Mouse (Mus musculus) limb, embryonic 15.5 days (tissue): Measurements from ENCODE around the gene Pde4dip. TPM values are rescaled to one million over a fixed set of nuclear protein-coding genes. Genes with fewer than 3 reads are reported as not detected.

Experiments
- ATAC-seq: fragments of 200-750 bp; cut with Nextera tagmentation; 2 replicates; pipeline ENCODE4 v1.8.0; 2017; ENCODE audit warnings: low read depth, moderate TSS enrichment; ENCODE audit not compliant: insufficient number of reproducible peaks, low FRiP score, low TSS enrichment
- H3K27ac ChIP-seq: fragments of 300-500 bp; sonication (generic); 2 replicates; pipeline ENCODE4 v1.5.1; 2015; ENCODE audit warnings: moderate library complexity, mild to moderate bottlenecking, inconsistent platforms
- H3K27me3 ChIP-seq: fragments of 300-500 bp; sonication (generic); 2 replicates; pipeline ENCODE4 v1.6.1; 2015; ENCODE audit warnings: inconsistent platforms
- H3K36me3 ChIP-seq: fragments of 300-500 bp; sonication (generic); 2 replicates; pipeline ENCODE4 v1.6.1; 2015; ENCODE audit warnings: inconsistent platforms
- H3K4me1 ChIP-seq: fragments of 300-500 bp; sonication (generic); 2 replicates; pipeline ENCODE4 v1.6.1; 2015; ENCODE audit warnings: inconsistent platforms
- H3K4me2 ChIP-seq: fragments of 300-500 bp; sonication (generic); 2 replicates; pipeline ENCODE4 v1.6.1; 2015; ENCODE audit warnings: mild to moderate bottlenecking, inconsistent platforms
- H3K4me3 ChIP-seq: fragments of 300-500 bp; sonication (generic); 2 replicates; pipeline ENCODE4 v1.5.1; 2015; ENCODE audit warnings: mild to moderate bottlenecking, inconsistent platforms
- H3K9ac ChIP-seq: fragments of 300-500 bp; sonication (generic); 2 replicates; pipeline ENCODE4 v1.6.1; 2015; ENCODE audit warnings: inconsistent platforms
- H3K9me3 ChIP-seq: fragments of 300-500 bp; sonication (generic); 2 replicates; pipeline ENCODE4 v1.6.1; 2016; ENCODE audit warnings: inconsistent platforms
- WGBS: fragments of 180-500 bp; shearing (Covaris S2); methylation state at CpG from one replicate; pipeline ENCODE4 v1.1.7; 2015; 5-methylcytosine and 5-hydroxymethylcytosine counted together
- polyA plus RNA-seq: library from polyadenylated mRNA; unstranded; fragments of >200 nt; fragmentation: Nextera tagmentation; extraction: Ambion mirVana; gene quantifications from 2 replicates; pipeline ENCODE4 v1.2.1, GENCODE M21; 2015

Pde4dip gene
- polyA plus RNA-seq, 1 experiment from 2014 or later = 33.6 TPM

- WGBS = 88% methylated on average over 20 of the region's 20 CpGs
- no peaks in the 10 kb centered on the region for H3K27me3 ChIP-seq
- no peak overlapping the region for H3K4me3 ChIP-seq
Measured at GRCm38 (mm10) chr3:97756283-97757074, 132.0 kb downstream of the Pde4dip start.

DNA sequence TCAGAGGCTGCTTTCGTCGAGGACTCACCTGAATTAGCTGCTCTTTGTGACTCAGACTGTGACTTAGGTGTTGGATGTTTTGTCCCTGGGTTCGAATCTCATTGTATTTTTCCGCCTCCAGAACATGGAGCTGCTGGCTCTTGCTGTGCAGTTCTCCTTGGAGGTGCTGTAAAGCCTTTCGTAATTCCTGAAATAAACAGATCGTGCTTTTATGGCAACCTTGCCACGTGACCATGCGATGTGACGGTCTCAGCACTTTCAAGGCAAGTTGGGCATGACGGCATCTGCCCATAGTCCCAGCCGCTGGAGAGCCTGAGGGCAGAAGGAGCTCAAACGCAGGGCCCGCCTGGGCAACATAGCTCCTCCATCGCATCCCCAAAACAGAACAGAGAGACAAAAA, 133.1 kb downstream of the Pde4dip start:
- Histone ChIP-seq H3K4me3 (no peak overlapping the region), H3K9me3 (no peaks in the 10 kb centered on the region), H3K27me3 (no peaks in the 10 kb centered on the region), H3K27ac (no peak overlapping the region), H3K4me1 (peaks cover 5% of the 10 kb centered on the region), H3K9ac (no peak overlapping the region), H3K4me2 (no peak overlapping the region), H3K36me3 (peaks cover 75% of the 10 kb centered on the region)
- no peak for ATAC-seq
- WGBS = 87% methylated on average over 14 of the region's 14 CpGs

More at GRCm38 (mm10) chr3:97756283-97757074, 132.0 kb downstream of the Pde4dip start:
- no peak overlapping the region for H3K4me2 ChIP-seq
- no peaks in the 10 kb centered on the region for H3K9me3 ChIP-seq
- no peak for ATAC-seq
- no peak overlapping the region for H3K9ac ChIP-seq
- H3K36me3 ChIP-seq = peaks cover 66% of the 10 kb centered on the region
- peaks cover 5% of the 10 kb centered on the region for H3K4me1 ChIP-seq
- H3K27ac ChIP-seq = no peak overlapping the region

DNA sequence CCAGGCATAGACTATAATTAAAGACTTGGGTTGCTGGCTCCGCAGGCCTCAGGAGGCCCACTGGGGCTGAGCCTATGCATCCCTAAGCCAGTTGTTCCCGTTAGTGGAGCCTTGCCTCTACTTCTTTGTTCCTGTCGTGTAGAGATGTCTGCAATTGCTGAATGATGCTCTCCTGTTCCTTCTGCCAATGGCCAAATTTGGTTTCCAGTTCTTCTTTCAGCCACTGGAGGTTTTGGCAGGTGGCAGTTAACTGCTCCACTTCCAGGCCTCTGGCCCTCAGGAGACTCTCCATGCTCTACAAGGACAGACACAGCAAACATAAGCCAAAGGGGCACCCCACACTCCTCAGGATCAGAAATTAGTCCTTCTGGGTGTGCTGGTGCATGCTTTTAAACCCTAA, 135.6 kb downstream of the Pde4dip start:
- H3K27ac ChIP-seq = no peak overlapping the region
- no peak overlapping the region for H3K9ac ChIP-seq
- H3K27me3 ChIP-seq = no peaks in the 10 kb centered on the region
- H3K4me3 ChIP-seq = no peak overlapping the region
- ATAC-seq = no peak
- no peaks in the 10 kb centered on the region for H3K4me1 ChIP-seq
- no peaks in the 10 kb centered on the region for H3K9me3 ChIP-seq
- no peak overlapping the region for H3K4me2 ChIP-seq
- H3K36me3 ChIP-seq = peaks cover 92% of the 10 kb centered on the region
- WGBS = 61% methylated on average over 3 of the region's 3 CpGs

- no peak for ATAC-seq
- Histone ChIP-seq H3K4me1 (no peaks in the 10 kb centered on the region), H3K36me3 (peaks cover 92% of the 10 kb centered on the region), H3K9ac (no peak overlapping the region), H3K27ac (no peak overlapping the region), H3K4me3 (no peak overlapping the region), H3K9me3 (no peaks in the 10 kb centered on the region), H3K4me2 (no peak overlapping the region), H3K27me3 (no peaks in the 10 kb centered on the region)
- WGBS = 93% methylated on average over 21 of the region's 21 CpGs
Measured at GRCm38 (mm10) chr3:97751566-97751965, 136.9 kb downstream of the Pde4dip start.

DNA sequence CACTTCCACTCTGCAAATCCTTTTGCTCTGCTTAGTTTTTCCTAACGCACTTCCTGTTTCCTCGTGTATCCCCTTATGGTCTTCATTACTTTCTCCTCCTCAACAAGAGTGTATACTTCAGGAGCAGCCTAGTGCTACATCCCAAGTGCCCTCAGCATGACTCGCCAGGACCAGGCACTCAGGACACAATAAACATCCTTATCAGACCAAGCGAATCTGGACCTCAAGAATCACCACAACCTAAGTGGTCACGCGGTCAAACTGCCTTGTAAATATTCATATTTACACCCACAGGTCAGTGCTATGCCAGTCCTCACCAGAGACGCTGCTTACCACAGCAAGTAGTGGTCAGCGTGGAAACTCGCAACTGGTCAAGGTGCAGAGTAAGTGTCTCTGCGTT, 139.7 kb downstream of the Pde4dip start:
- WGBS = 87% methylated on average over 10 of the region's 10 CpGs

DNA sequence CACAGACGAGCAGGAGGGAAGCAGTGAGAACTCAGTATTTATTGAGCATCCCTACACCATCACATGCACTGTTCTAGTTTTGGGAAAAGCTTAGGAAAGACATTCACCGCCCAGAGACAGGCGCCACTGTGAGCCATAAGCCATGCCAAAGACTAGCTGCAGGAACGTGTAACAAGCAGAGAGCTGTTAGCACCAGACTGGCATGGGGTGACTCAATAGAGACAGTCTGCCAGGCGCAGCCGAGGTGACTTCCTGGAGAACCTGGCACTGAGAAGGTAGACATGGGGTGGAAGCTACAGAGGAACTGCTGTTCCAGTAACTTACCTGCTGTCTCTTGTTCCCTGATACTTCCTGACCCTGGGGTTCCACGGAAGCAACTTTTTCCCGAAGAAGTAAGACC, 145.7 kb downstream of the Pde4dip start:
- Histone ChIP-seq H3K36me3 (peaks cover 92% of the 10 kb centered on the region), H3K9me3 (no peaks in the 10 kb centered on the region), H3K4me2 (no peak overlapping the region), H3K27ac (no peak overlapping the region), H3K27me3 (no peaks in the 10 kb centered on the region), H3K4me1 (no peaks in the 10 kb centered on the region), H3K9ac (no peak overlapping the region), H3K4me3 (no peak overlapping the region)
- 94% methylated on average over 8 of the region's 8 CpGs for WGBS
- no peak for ATAC-seq

More for the DNA sequence above, 139.7 kb downstream of the Pde4dip start:
- Histone ChIP-seq H3K36me3 (peaks cover 94% of the 10 kb centered on the region), H3K27me3 (no peaks in the 10 kb centered on the region), H3K4me1 (no peaks in the 10 kb centered on the region), H3K9me3 (no peaks in the 10 kb centered on the region), H3K27ac (no peak overlapping the region), H3K4me3 (no peak overlapping the region), H3K9ac (no peak overlapping the region), H3K4me2 (no peak overlapping the region)
- no peak for ATAC-seq

GRCm38 (mm10) chr3:97735575-97735974, 152.9 kb downstream of the Pde4dip start:
- Histone ChIP-seq H3K27ac (no peak overlapping the region), H3K4me3 (no peak overlapping the region), H3K9me3 (no peaks in the 10 kb centered on the region), H3K4me2 (no peak overlapping the region), H3K4me1 (no peaks in the 10 kb centered on the region), H3K36me3 (peaks cover 30% of the 10 kb centered on the region), H3K27me3 (no peaks in the 10 kb centered on the region), H3K9ac (no peak overlapping the region)
- ATAC-seq = no peak
- WGBS = 63% methylated on average over 5 of the region's 5 CpGs

- no peak for ATAC-seq
- Histone ChIP-seq H3K27ac (no peak overlapping the region), H3K36me3 (peaks cover 17% of the 10 kb centered on the region; the same call in 1 of the 2 replicates), H3K4me3 (no peak overlapping the region), H3K4me2 (no peak overlapping the region), H3K4me1 (no peaks in the 10 kb centered on the region), H3K9me3 (no peaks in the 10 kb centered on the region), H3K9ac (no peak overlapping the region), H3K27me3 (no peaks in the 10 kb centered on the region)
- WGBS = 36% methylated on average over 4 of the region's 4 CpGs
Measured at GRCm38 (mm10) chr3:97734259-97734658, 154.2 kb downstream of the Pde4dip start.

DNA sequence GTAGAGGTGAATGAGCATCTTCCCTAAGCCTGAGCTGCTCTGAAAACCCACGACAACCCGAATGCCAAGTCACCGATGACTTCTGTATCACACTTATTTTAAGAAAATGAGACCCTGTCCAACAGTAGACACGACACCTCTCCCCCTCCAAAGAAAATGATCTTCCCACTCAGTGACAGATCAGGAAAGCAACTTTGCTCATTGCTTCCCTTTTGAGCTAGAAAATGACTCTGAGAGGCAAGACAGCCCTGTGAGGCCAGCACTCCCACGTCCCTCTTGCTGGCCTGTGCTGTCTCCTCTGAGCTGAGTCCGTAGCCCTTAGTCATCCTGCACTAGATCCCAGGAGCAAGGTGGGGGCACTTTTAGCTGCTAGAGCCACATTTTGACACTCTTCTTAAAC, 155.9 kb downstream of the Pde4dip start:
- Histone ChIP-seq H3K4me1 (no peaks in the 10 kb centered on the region), H3K9me3 (no peaks in the 10 kb centered on the region), H3K4me3 (no peak overlapping the region), H3K4me2 (no peak overlapping the region), H3K36me3 (peaks cover 8% of the 10 kb centered on the region; the same call in 1 of the 2 replicates), H3K27me3 (no peaks in the 10 kb centered on the region), H3K27ac (no peak overlapping the region), H3K9ac (no peak overlapping the region)
- WGBS = 88% methylated on average over 6 of the region's 6 CpGs
- ATAC-seq = no peak

DNA sequence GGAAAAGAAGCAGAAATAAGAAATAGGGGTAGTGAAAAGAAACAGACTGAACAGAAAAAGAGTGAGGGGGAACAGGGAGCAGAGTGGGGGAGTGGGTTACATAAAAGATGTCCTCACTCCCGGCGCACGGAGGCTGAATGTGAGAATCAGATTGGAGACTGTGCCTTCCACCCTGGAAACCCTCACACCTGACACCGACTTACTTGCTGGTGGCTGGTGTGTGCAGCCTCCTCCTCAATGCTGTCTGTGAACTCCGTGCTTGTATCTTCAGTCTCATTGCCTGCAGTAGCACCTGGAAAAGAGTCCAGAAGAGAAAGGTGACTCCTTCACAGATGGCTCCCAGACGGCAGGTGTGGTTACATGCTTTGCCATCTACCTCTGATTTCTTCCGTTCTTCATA, 157.9 kb downstream of the Pde4dip start:
- Histone ChIP-seq H3K4me2 (no peak overlapping the region), H3K27ac (no peak overlapping the region), H3K4me3 (no peak overlapping the region), H3K9me3 (no peaks in the 10 kb centered on the region), H3K36me3 (no peaks in the 10 kb centered on the region), H3K9ac (no peak overlapping the region), H3K27me3 (no peaks in the 10 kb centered on the region), H3K4me1 (no peaks in the 10 kb centered on the region)
- WGBS = 84% methylated on average over 7 of the region's 7 CpGs
- no peak for ATAC-seq

DNA sequence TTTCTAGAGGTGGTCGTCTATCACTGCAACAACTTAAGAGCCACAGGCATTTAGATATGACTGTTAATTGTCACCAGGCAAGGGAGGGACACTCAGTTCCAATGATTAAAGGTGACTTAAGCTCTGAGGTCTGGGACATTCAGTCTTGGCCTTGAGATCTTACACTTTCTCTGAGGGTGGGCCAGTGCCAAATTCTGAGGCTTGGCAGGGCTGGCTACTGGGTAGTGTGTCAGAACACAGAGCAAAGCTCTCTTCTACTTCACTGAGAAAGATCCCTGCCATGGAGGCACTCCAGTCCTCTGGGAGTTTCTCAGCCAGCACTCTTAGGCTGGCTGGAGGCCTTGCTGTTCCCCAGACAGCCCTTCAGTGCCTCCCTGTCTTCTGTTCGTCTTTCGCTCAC, 158.4 kb downstream of the Pde4dip start:
- ATAC-seq = no peak
- Histone ChIP-seq H3K4me1 (no peaks in the 10 kb centered on the region), H3K36me3 (no peaks in the 10 kb centered on the region), H3K27ac (no peak overlapping the region), H3K4me3 (no peak overlapping the region), H3K4me2 (no peak overlapping the region), H3K9ac (no peak overlapping the region), H3K9me3 (no peaks in the 10 kb centered on the region), H3K27me3 (no peaks in the 10 kb centered on the region)
- 74% methylated on average over 3 of the region's 3 CpGs for WGBS

- Histone ChIP-seq H3K4me2 (no peak overlapping the region), H3K9me3 (no peaks in the 10 kb centered on the region), H3K4me1 (no peaks in the 10 kb centered on the region), H3K27ac (no peak overlapping the region), H3K4me3 (no peak overlapping the region), H3K27me3 (no peaks in the 10 kb centered on the region), H3K9ac (no peak overlapping the region), H3K36me3 (no peaks in the 10 kb centered on the region)
- WGBS = 83% methylated on average over 2 of the region's 2 CpGs
- no peak for ATAC-seq
Measured at GRCm38 (mm10) chr3:97727801-97728200, 160.7 kb downstream of the Pde4dip start.
